Mouse (Mus musculus) mesoderm, embryonic 11.5 days (tissue): ENCODE data around the gene Ccdc30.

Experiments used
- DNase-seq: peaks from one replicate; pipeline ENCODE4 v3.0.0-alpha.2; 2012; ENCODE audit warnings: low read depth, low spot score

The Ccdc30 gene

GRCm38 (mm10) chr4:119417270-119417669 is 1.9 kb upstream of the Ccdc30 start:
- no peak for DNase-seq

- DNase-seq, result no peak
Observed at GRCm38 (mm10) chr4:119412791-119413190, 2.5 kb downstream of the Ccdc30 start.

- DNase-seq, result no peak
Observed at GRCm38 (mm10) chr4:119411877-119412650, 3.3 kb downstream of the Ccdc30 start.

GRCm38 (mm10) chr4:119403431-119403830 is 11.9 kb downstream of the Ccdc30 start:
- DNase-seq, result no peak

- no peak for DNase-seq
Observed at GRCm38 (mm10) chr4:119400896-119401295, 14.4 kb downstream of the Ccdc30 start.

GRCm38 (mm10) chr4:119398751-119399150 is 16.6 kb downstream of the Ccdc30 start:
- DNase-seq, result no peak

GRCm38 (mm10) chr4:119390369-119390768 is 25.0 kb downstream of the Ccdc30 start:
- peak; percentile 33 for DNase-seq

- no peak for DNase-seq
Observed at GRCm38 (mm10) chr4:119389184-119389583, 26.1 kb downstream of the Ccdc30 start.

- DNase-seq, result no peak
Observed at GRCm38 (mm10) chr4:119381471-119382190, 33.7 kb downstream of the Ccdc30 start.

GRCm38 (mm10) chr4:119369460-119369859 is 45.9 kb downstream of the Ccdc30 start:
- DNase-seq, result no peak

GRCm38 (mm10) chr4:119366758-119367526 is 48.4 kb downstream of the Ccdc30 start:
- no peak for DNase-seq

GRCm38 (mm10) chr4:119362231-119362630 is 53.1 kb downstream of the Ccdc30 start:
- no peak for DNase-seq

- peak; percentile 20 for DNase-seq
Observed at GRCm38 (mm10) chr4:119359196-119359971, 55.9 kb downstream of the Ccdc30 start.

- DNase-seq, result no peak
Observed at GRCm38 (mm10) chr4:119345508-119345907, 69.8 kb downstream of the Ccdc30 start.

GRCm38 (mm10) chr4:119338861-119339361 is 76.4 kb downstream of the Ccdc30 start:
- peak; percentile 66 for DNase-seq

GRCm38 (mm10) chr4:119338422-119338821 is 76.9 kb downstream of the Ccdc30 start:
- DNase-seq, result no peak

GRCm38 (mm10) chr4:119333487-119333886 is 81.8 kb downstream of the Ccdc30 start:
- DNase-seq, result no peak

GRCm38 (mm10) chr4:119320896-119321550 is 94.3 kb downstream of the Ccdc30 start:
- no peak for DNase-seq

- peak; percentile 94 for DNase-seq
Observed at GRCm38 (mm10) chr4:119320131-119320830, 95.0 kb downstream of the Ccdc30 start, which contains the start of gene Ppih. Gene Ppih (minus strand): TSS chr4:119320546.

GRCm38 (mm10) chr4:119313756-119314155 is 101.6 kb downstream of the Ccdc30 start:
- DNase-seq, result no peak
